Mouse (Mus musculus) G1E (cell line): ENCODE results near the gene Qsox1.

Experiments used
- CTCF ChIP-seq: IDR thresholded peaks from 2 replicates; pipeline ENCODE4 v1.5.1; 2012; ENCODE audit warnings: low read depth, low read length, inconsistent platforms, mixed read lengths
- GATA1 ChIP-seq: IDR thresholded peaks from 2 replicates; pipeline ENCODE4 v1.6.1; 2012; ENCODE audit warnings: borderline replicate concordance, low read length, inconsistent platforms, mixed read lengths
- GATA2 ChIP-seq: IDR thresholded peaks from 2 replicates; pipeline ENCODE4 v1.6.1; 2012; ENCODE audit warnings: low read depth, low read length, inconsistent platforms, borderline replicate concordance
- TAL1 ChIP-seq: conservative IDR thresholded peaks from 2 replicates; pipeline ENCODE4 v1.6.1; 2012; ENCODE audit warnings: low read depth, low read length, inconsistent platforms, mixed read lengths

GRCm38 (mm10) chr1:155757621-155758020, 55.1 kb downstream of the Qsox1 start:
- TF ChIP-seq GATA1, result no peak
- TF ChIP-seq CTCF, result no peak
- no peak for TF ChIP-seq TAL1
- TF ChIP-seq GATA2, result no peak
